Mouse (Mus musculus): ENCODE measurements around the gene Mpv17l2.

The Mpv17l2 gene

GRCm38 (mm10) chr8:70724216-70724615 lies 36.5 kb downstream of the Mpv17l2 start:
- DNase-seq (ENCODE audit: low read depth in 2 of 2, low spot score in 2 of 2), result no peak

- DNase-seq (ENCODE audit: low read depth in 2 of 2, low spot score in 2 of 2), result no peak
Measured at GRCm38 (mm10) chr8:70723486-70724210, 37.1 kb downstream of the Mpv17l2 start, which contains the start of gene Pde4c. TSS of gene Pde4c (plus strand) at chr8:70723720.

GRCm38 (mm10) chr8:70721601-70722000 lies 39.1 kb downstream of the Mpv17l2 start:
- DNase-seq (ENCODE audit: low read depth in 2 of 2, low spot score in 2 of 2), result no peak

GRCm38 (mm10) chr8:70720739-70721138 lies 40.0 kb downstream of the Mpv17l2 start:
- peak; percentile 79 to 87 for DNase-seq (ENCODE audit: low read depth in 2 of 2, low spot score in 2 of 2)

GRCm38 (mm10) chr8:70719796-70720270 lies 40.9 kb downstream of the Mpv17l2 start:
- no peak for DNase-seq (ENCODE audit: low read depth in 2 of 2, low spot score in 2 of 2)

DNA sequence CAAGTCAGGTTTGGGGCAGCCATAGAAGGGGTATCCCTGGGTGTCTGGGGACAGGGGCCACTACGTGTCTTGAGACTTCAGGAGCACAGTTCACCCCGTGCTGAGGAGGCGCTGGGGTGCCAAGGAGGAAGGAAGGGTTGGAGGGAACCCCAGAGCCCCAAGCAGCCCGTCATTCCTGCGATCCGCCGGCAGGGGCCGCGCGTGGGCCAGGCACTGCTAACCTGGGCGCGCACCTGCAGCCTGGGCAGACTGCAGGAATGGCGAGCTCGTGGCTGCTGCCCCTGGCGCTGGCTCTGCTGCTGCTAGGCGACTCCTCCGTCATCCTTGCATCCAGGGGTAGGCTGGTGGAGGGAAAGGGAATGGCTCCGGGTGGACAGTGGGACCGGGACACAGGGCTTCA lies 42.4 kb downstream of the Mpv17l2 start, which contains the start of gene Gm3336:
Gene Gm3336 (plus strand): TSS at position 247 of the 400 bp plus-strand sequence.
- peak; percentile 69 to 75 for DNase-seq (ENCODE audit: low read depth in 2 of 2, low spot score in 2 of 2)

DNA sequence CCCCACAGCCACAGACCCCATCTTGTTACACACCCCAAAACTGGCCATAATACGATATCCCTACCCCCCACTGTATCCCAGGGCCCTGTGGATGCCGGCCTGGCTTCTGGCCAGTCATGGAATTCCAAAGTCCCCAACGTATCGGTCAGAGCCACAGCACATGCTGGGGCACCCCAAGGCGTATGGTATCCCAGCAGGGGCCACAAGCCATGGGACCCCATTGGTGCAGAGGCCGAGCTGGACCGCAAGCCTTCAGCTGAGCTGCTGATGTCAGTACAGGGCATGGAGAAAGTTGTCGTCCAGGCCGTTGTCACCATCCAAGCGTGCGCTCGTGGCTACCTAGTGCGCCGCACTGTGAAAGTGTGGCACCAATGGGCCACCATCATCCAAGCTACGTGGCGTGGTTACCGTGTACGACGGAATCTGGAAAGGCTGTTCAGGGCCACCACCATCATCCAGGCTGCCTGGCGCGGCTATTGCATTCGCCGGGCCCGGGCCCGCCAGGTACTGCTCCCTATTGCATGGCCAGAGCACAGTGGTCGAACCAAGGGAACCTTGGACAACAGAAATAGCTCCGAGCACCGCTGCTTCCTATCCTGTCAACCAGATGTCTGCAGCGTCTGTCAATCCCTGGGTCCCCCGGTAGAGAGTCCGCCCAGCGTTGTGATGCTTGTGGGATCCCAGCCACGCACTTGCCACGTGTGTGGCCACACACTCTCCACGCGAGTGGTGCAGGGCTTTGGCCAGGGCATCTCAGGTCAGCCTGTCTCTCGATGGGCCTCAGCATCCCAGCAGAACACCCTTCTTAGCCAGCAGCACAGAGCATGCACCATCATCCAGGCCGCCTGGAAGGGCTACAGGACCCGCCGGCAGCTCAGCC lies 44.0 kb downstream of the Mpv17l2 start:
- DNase-seq (ENCODE audit: low read depth in 2 of 2, low spot score in 2 of 2), result no peak

- DNase-seq (ENCODE audit: low read depth in 2 of 2, low spot score in 2 of 2), result no peak
Measured at GRCm38 (mm10) chr8:70715086-70715485, 45.7 kb downstream of the Mpv17l2 start.

- DNase-seq (ENCODE audit: low read depth in 2 of 2, low spot score in 2 of 2), result no peak
Measured at GRCm38 (mm10) chr8:70713991-70714390, 46.8 kb downstream of the Mpv17l2 start.

GRCm38 (mm10) chr8:70711041-70711440 lies 49.7 kb downstream of the Mpv17l2 start:
- no peak for DNase-seq (ENCODE audit: low read depth in 2 of 2, low spot score in 2 of 2)

DNA sequence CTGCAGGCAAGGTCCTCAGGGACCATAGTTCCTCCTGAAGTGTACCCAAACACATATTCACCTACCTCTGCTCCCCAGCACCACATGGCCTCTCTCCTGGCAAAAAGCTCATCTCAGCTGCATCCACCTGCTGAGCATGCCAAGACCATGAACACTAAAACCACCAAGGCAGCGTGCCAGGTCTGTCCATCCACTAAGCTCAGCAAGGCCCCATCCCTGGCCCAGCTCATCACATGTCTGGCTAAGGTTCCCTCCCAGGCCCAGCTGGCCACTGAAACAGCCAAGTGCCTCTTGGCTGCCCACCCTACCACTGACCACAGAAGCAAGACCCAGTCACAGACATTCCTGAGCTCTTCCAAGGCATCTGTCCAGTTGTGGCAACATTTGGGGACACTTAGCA lies 50.5 kb downstream of the Mpv17l2 start:
- no peak for DNase-seq (ENCODE audit: low read depth in 2 of 2, low spot score in 2 of 2)

DNA sequence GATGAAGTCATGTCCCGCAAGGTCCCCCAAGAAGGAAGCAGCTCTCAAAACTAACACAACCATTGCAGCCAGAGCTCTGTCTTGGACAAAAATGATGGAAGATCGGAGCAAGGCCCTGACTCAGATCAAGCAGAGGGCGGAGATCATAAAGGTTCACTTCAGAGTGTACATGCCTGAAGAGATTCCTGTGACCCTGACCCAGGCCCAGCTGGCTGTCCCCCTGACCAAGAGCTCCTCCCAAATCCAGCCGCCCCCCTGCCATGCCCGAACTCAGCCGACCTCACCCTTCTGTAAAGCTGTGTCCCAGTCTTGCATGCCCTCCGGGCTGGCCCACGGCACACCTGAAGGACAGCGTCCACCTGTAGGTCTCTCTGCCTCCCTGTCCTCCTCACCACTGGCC lies 51.0 kb downstream of the Mpv17l2 start:
- no peak for DNase-seq (ENCODE audit: low read depth in 2 of 2, low spot score in 2 of 2)
